20 mouse cellular contexts compared by ENCODE assay signal in genomic region chr12:56529931-56530330, GRCm38 (mm10). TPM values are rescaled to one million over a fixed set of nuclear protein-coding genes. Genes with fewer than 3 reads are reported as not detected.
A peak's percentile ranks its signal among the peaks of the same experiment; 100 is the strongest.
DNase-seq lines count a peak whose midpoint lies in the region; ATAC-seq and TF ChIP-seq lines count a peak whose summit lies in the region.
"Had no signal": no experiment of that assay in that cellular context is flagged by ENCODE, and none has a peak within 500 bp of the region (broad histone marks: within the 10 kb centered on the region; RNA-seq: fewer than 3 reads in every experiment).

No protein-coding gene starts in this region.

- peak overlapping the region; percentile 53 for H3K4me3 ChIP-seq in lung, embryonic 14.5 days (ENCODE audit: low read depth, low read length)
- H3K4me3 ChIP-seq in embryonic facial prominence, embryonic 10.5 days: peak overlapping the region; percentile 39
- H3K4me3 ChIP-seq in limb, embryonic 10.5 days: no peak overlapping the region
- no peak overlapping the region for H3K4me3 ChIP-seq in intestine, embryonic 15.5 days (replicated peaks)
- H3K4me3 ChIP-seq: heart, embryonic 12.5 days; hindbrain, embryonic 15.5 days; myocyte; stomach, embryonic 15.5 days had no signal

- H3K27me3 ChIP-seq in lung, embryonic 14.5 days (ENCODE audit: insufficient read depth, low read length): peaks cover 90% of the 10 kb centered on the region
- H3K27me3 ChIP-seq in embryonic facial prominence, embryonic 10.5 days (replicated peaks; ENCODE audit: low read depth, poor library complexity, severe bottlenecking): peaks cover 98% of the 10 kb centered on the region
- peaks cover 98% of the 10 kb centered on the region for H3K27me3 ChIP-seq in limb, embryonic 10.5 days (ENCODE audit: low read depth, poor library complexity, severe bottlenecking)
- H3K27me3 ChIP-seq in intestine, embryonic 15.5 days (replicated peaks): peaks cover 86% of the 10 kb centered on the region

- H3K9me3 ChIP-seq in lung, embryonic 14.5 days (ENCODE audit: low read depth, low read length): no peaks in the 10 kb centered on the region
- H3K9me3 ChIP-seq in embryonic facial prominence, embryonic 10.5 days: no peaks in the 10 kb centered on the region
- no peaks in the 10 kb centered on the region for H3K9me3 ChIP-seq in limb, embryonic 10.5 days (replicated peaks)
- H3K9me3 ChIP-seq in intestine, embryonic 15.5 days: no peaks in the 10 kb centered on the region; the same call in 1 of the 2 replicates
- H3K9me3 ChIP-seq: heart, embryonic 12.5 days; hindbrain, embryonic 15.5 days; stomach, embryonic 15.5 days had no signal

- H3K9ac ChIP-seq in lung, embryonic 14.5 days: peak overlapping the region; percentile 90
- no peak overlapping the region for H3K9ac ChIP-seq in intestine, embryonic 15.5 days
- H3K9ac ChIP-seq: heart, embryonic 12.5 days; hindbrain, embryonic 15.5 days; stomach, embryonic 15.5 days had no signal

- H3K36me3 ChIP-seq in lung, embryonic 14.5 days (ENCODE audit: insufficient read depth): peaks cover 17% of the 10 kb centered on the region; the same call in 1 of the 2 replicates
- no peaks in the 10 kb centered on the region for H3K36me3 ChIP-seq in embryonic facial prominence, embryonic 10.5 days (replicated peaks)
- no peaks in the 10 kb centered on the region for H3K36me3 ChIP-seq in limb, embryonic 10.5 days
- no peaks in the 10 kb centered on the region for H3K36me3 ChIP-seq in intestine, embryonic 15.5 days
- H3K36me3 ChIP-seq: heart, embryonic 12.5 days; hindbrain, embryonic 15.5 days; stomach, embryonic 15.5 days had no signal

- TF ChIP-seq CTCF in lung, embryonic 14.5 days (IDR thresholded peaks at IDR 0.05; ENCODE audit: low read depth): no peak

- peak overlapping the region; percentile 94 for H3K27ac ChIP-seq in lung, embryonic 14.5 days (ENCODE audit: low read depth)
- no peak overlapping the region for H3K27ac ChIP-seq in embryonic facial prominence, embryonic 10.5 days (replicated peaks)
- H3K27ac ChIP-seq in limb, embryonic 10.5 days: no peak overlapping the region
- no peak overlapping the region for H3K27ac ChIP-seq in intestine, embryonic 15.5 days
- H3K27ac ChIP-seq: hindbrain, embryonic 15.5 days; kidney, postnatal 0 days; stomach, embryonic 15.5 days had no signal

- H3K4me1 ChIP-seq in lung, embryonic 14.5 days (ENCODE audit: insufficient read depth): no peaks in the 10 kb centered on the region
- peaks cover 11% of the 10 kb centered on the region for H3K4me1 ChIP-seq in embryonic facial prominence, embryonic 10.5 days
- H3K4me1 ChIP-seq in limb, embryonic 10.5 days: peaks cover 16% of the 10 kb centered on the region
- peaks cover 8% of the 10 kb centered on the region for H3K4me1 ChIP-seq in intestine, embryonic 15.5 days (replicated peaks)

- peak; percentile 42 for DNase-seq in embryo, embryonic 10.5 days (ENCODE audit: low spot score)
- DNase-seq in embryo, embryonic 11 days: no peak
- DNase-seq in lung, embryonic 14.5 days: no peak
- no peak for DNase-seq in lung, postnatal 4 days
- peak; percentile 37 for DNase-seq in embryonic facial prominence, embryonic 10.5 days (ENCODE audit: low spot score)
- DNase-seq in limb, embryonic 10.5 days (ENCODE audit: low spot score): peak; percentile 54
- no peak for DNase-seq in urinary bladder, adult 18-20 months (ENCODE audit: low spot score in 2 of 2)
- DNase-seq: adrenal gland, adult 8-10 months; cerebellum, adult 9-10 months; heart, postnatal 14 days; liver; thymus, adult 18-20 months had no signal

- 2% methylated on average over 3 of the region's 3 CpGs for WGBS in lung, embryonic 14.5 days
- 1% methylated on average over 3 of the region's 3 CpGs for WGBS in embryonic facial prominence, embryonic 10.5 days
- 3% methylated on average over 3 of the region's 3 CpGs for WGBS in limb, embryonic 10.5 days
- 3% methylated on average over 3 of the region's 3 CpGs for WGBS in intestine, embryonic 15.5 days

- peak overlapping the region; percentile 62 for H3K4me2 ChIP-seq in lung, embryonic 14.5 days
- no peak overlapping the region for H3K4me2 ChIP-seq in intestine, embryonic 15.5 days (replicated peaks)
- H3K4me2 ChIP-seq: heart, embryonic 12.5 days; hindbrain, embryonic 15.5 days; stomach, embryonic 15.5 days had no signal

- ATAC-seq in lung, embryonic 14.5 days (ENCODE audit: insufficient read depth): no peak
- no peak for ATAC-seq in intestine, embryonic 15.5 days
- ATAC-seq: intestine, postnatal 0 days had no signal

RNA-seq across cellular contexts. Expression of gene Nkx2-1, which starts 6.8 kb away (rescaled TPM):
- 94.6 and 95.1 TPM in 2 replicates for polyA plus RNA-seq in lung, embryonic 14.5 days (2014; fragmentation: Nextera tagmentation; extraction: Ambion mirVana)
- polyA plus RNA-seq in embryonic facial prominence, embryonic 10.5 days (2016; fragmentation: Nextera tagmentation; extraction: Ambion mirVana): 4.4 and 9.0 TPM in 2 replicates
- polyA plus RNA-seq in limb, embryonic 10.5 days (2016; fragmentation: Nextera tagmentation; extraction: Ambion mirVana): not detected in 2 replicates
- not detected in 2 replicates for polyA plus RNA-seq in intestine, embryonic 15.5 days (2015; fragmentation: Nextera tagmentation; extraction: Ambion mirVana)
- polyA plus RNA-seq: intestine, postnatal 0 days; kidney, postnatal 0 days; liver, embryonic 16.5 days; myocyte had no signal

Comparison
In these comparisons a context has a peak if more than half of its experiments do, and no peak if none do; other contexts are left out.
1. DNase-seq: peak in embryo, embryonic 10.5 days (single experiment), embryonic facial prominence, embryonic 10.5 days (single experiment) and limb, embryonic 10.5 days (single experiment); none in embryo, embryonic 11 days (single experiment), lung, embryonic 14.5 days (single experiment), lung, postnatal 4 days (0 of 2) and urinary bladder, adult 18-20 months (0 of 2).
2. H3K4me3 ChIP-seq: peak in lung, embryonic 14.5 days (single experiment) and embryonic facial prominence, embryonic 10.5 days (single experiment); none in limb, embryonic 10.5 days (single experiment) and intestine, embryonic 15.5 days (single experiment).